13 mouse cellular contexts compared by ENCODE assay signal in the genomic region with DNA sequence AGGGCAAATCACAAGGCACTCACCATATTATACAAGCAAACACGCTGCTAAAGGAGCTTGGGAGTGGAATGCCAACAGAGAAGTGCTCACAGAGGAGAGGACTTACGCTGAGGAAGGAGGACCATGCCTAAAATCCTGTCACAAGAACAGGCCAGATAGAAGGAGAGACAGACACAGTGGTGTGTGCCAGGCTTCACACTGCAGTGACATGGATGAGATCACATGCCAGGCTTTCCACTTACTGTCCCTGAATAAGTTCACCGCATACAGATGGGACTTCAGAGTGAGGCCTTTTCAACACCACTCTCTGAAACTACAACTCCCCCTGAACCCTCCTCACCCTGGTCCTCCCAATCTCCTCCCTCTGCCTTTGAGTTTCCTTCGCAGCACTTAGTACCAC.
"Had no signal": no experiment of that assay in that cellular context is flagged by ENCODE, and none has a peak within 500 bp of the region (broad histone marks: within the 10 kb centered on the region; RNA-seq: fewer than 3 reads in every experiment).

No protein-coding gene starts in this region.

- H3K36me3 ChIP-seq: limb, embryonic 13.5 days; liver, embryonic 15.5 days had no signal

- DNase-seq: kidney, postnatal 25 days; layer of hippocampus, adult 9-11 months; liver; lung, postnatal 4 days; midbrain, embryonic 14.5 days; thymus, postnatal 25 days had no signal

- H3K4me3 ChIP-seq: layer of hippocampus, adult 2 months; limb, embryonic 10.5 days; limb, embryonic 13.5 days; liver, embryonic 12.5 days; liver, embryonic 15.5 days had no signal

- H3K27me3 ChIP-seq: limb, embryonic 13.5 days; liver, embryonic 12.5 days; liver, embryonic 15.5 days had no signal

- ATAC-seq: liver, embryonic 12.5 days had no signal

- H3K9me3 ChIP-seq: limb, embryonic 10.5 days; limb, embryonic 13.5 days; liver, embryonic 12.5 days; liver, embryonic 15.5 days had no signal

- H3K4me2 ChIP-seq: limb, embryonic 13.5 days; liver, embryonic 12.5 days; liver, embryonic 15.5 days; midbrain, embryonic 11.5 days had no signal

- H3K27ac ChIP-seq: kidney, postnatal 0 days; layer of hippocampus, adult 2 months; limb, embryonic 10.5 days; limb, embryonic 13.5 days; liver, embryonic 12.5 days; liver, embryonic 15.5 days had no signal

- H3K4me1 ChIP-seq: limb, embryonic 10.5 days; limb, embryonic 13.5 days; liver, embryonic 12.5 days; liver, embryonic 15.5 days had no signal

- H3K9ac ChIP-seq: limb, embryonic 13.5 days; liver, embryonic 12.5 days; liver, embryonic 15.5 days had no signal
